Mouse (Mus musculus) heart, embryonic 11.5 days (tissue): ENCODE results near the gene a. TPM values are rescaled to one million over a fixed set of nuclear protein-coding genes. Genes with fewer than 3 reads are reported as not detected.

Experiments used
- ATAC-seq: fragments of 200-750 bp; cut with Nextera tagmentation; replicated peaks from 2 replicates; pipeline ENCODE4 v1.8.0; 2017; ENCODE audit warnings: moderate library complexity; ENCODE audit not compliant: insufficient number of reproducible peaks, low FRiP score, low TSS enrichment
- H3K27ac ChIP-seq: fragments of 300-500 bp; sonication (generic); 2 replicates; pipeline ENCODE4 v1.5.1; 2014; ENCODE audit warnings: mild to moderate bottlenecking, low read depth, low read length
- H3K27me3 ChIP-seq: fragments of 300-500 bp; sonication (generic); 2 replicates; pipeline ENCODE4 v1.6.1; 2014; ENCODE audit warnings: mild to moderate bottlenecking, low read length, mixed read lengths; ENCODE audit not compliant: control insufficient read depth, insufficient read depth
- H3K36me3 ChIP-seq: fragments of 300-500 bp; sonication (generic); 2 replicates; pipeline ENCODE4 v1.6.1; 2014; ENCODE audit warnings: mild to moderate bottlenecking, low read length, moderate library complexity, mixed read lengths; ENCODE audit not compliant: control insufficient read depth, insufficient read depth
- H3K4me1 ChIP-seq: fragments of 300-500 bp; sonication (generic); 2 replicates; pipeline ENCODE4 v1.6.1; 2014; ENCODE audit warnings: low read length; ENCODE audit not compliant: control insufficient read depth, insufficient read depth
- H3K4me2 ChIP-seq: fragments of 300-500 bp; sonication (generic); 2 replicates; pipeline ENCODE4 v1.6.1; 2014; ENCODE audit warnings: mild to moderate bottlenecking, moderate library complexity
- H3K4me3 ChIP-seq: fragments of 300-500 bp; sonication (generic); 2 replicates; pipeline ENCODE4 v1.5.1; 2014; ENCODE audit warnings: low read depth, low read length
- H3K9ac ChIP-seq: fragments of 300-500 bp; sonication (generic); 2 replicates; pipeline ENCODE4 v1.6.1; 2014; ENCODE audit warnings: mild to moderate bottlenecking, low read depth, low read length, moderate library complexity
- H3K9me3 ChIP-seq: fragments of 300-500 bp; sonication (generic); replicated peaks from 2 replicates; pipeline ENCODE4 v1.6.1; 2016; ENCODE audit warnings: low read length; ENCODE audit not compliant: control insufficient read depth
- whole genome bisulfite sequencing: fragments of 180-500 bp; shearing (Covaris S2); extraction: QIAGEN DNeasy Blood & Tissue Kit; methylation state at CpG from one replicate; pipeline ENCODE4 v1.1.7; 2014; ENCODE audit not compliant: insufficient replicate concordance; 5-methylcytosine and 5-hydroxymethylcytosine counted together
- polyA plus RNA-seq: library from polyadenylated mRNA; unstranded; fragments of >200 nt; fragmentation: Nextera tagmentation; extraction: Ambion mirVana; gene quantifications from 2 replicates; pipeline ENCODE4 v1.2.1, GENCODE M21; 2014

Gene a
- polyA plus RNA-seq, 1 experiment from 2014 or later, result 0.34 TPM

DNA sequence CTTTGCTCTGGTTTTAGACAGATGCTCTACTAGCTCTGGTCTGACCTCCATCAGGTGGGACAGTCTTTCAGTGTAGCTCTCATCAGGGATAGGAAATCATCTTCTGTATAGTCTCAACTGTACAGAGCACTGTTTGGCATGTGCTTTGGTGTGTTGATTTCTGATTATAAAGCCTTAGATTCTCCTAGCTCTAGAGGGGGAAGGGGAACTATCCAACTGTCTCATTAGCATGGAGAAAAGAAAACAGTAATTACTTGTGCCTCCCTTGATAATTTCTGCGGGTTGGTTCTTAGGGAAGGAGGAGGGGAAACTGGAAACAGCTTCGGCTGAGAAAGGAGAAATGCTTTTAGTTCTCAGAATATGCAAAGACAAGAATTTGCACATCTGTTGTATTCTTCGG, 25.9 kb downstream of the a start:
- H3K4me1 ChIP-seq, result peaks cover 46% of the 10 kb centered on the region
- H3K27ac ChIP-seq, result no peak overlapping the region
- 64% methylated on average over 3 of the region's 3 CpGs for WGBS

DNA sequence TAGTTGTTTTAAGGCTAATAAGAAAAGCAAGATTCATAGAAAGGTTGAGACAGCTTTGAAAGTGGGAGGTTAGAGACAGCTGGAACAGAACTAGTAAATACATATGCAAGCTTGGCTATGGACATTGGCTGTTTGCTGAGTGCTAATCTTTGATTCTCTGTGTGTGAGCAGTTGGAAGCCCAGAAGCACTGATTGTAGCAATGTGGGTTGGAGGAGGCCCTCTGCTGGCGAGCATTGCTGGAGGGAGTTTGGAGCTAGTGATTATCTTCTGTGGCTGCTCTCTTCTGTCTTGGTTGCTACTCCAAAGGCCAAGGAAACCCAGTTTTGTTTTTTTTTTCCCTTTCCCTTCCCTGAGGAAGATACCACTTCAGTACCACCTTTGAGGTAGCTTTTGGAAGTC, 26.6 kb downstream of the a start:
- Histone ChIP-seq H3K27ac (no peak overlapping the region), H3K4me3 (no peak overlapping the region), H3K36me3 (no peaks in the 10 kb centered on the region), H3K9me3 (no peaks in the 10 kb centered on the region), H3K27me3 (no peaks in the 10 kb centered on the region), H3K4me1 (peaks cover 46% of the 10 kb centered on the region), H3K4me2 (no peak overlapping the region), H3K9ac (no peak overlapping the region)
- ATAC-seq, result no peak
- WGBS, result 31% methylated on average over 1 of the region's 1 CpGs

More for the DNA sequence above, 25.9 kb downstream of the a start:
- Histone ChIP-seq H3K9me3 (no peaks in the 10 kb centered on the region), H3K4me3 (no peak overlapping the region), H3K9ac (no peak overlapping the region), H3K36me3 (no peaks in the 10 kb centered on the region), H3K27me3 (no peaks in the 10 kb centered on the region), H3K4me2 (no peak overlapping the region)
- ATAC-seq, result no peak

DNA sequence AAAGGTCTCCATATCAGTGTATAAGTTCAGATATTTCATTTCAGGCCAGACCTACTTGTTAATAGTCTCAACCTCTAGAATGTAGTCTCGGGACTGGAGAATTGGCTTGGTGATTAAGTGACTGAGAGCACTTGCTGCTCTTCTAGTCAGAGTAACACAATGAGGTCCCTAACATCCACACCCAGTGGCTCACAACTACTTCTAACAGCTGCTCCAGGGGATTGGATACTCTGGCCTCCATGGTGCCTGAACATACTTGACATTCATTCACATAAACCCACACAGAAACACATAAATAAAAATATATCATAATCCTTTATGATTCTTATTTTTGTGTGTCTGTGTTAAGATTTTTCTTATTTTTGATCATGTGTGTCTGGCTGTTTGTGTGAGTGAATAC, 27.4 kb downstream of the a start:
- Histone ChIP-seq H3K36me3 (no peaks in the 10 kb centered on the region), H3K9ac (no peak overlapping the region), H3K27ac (no peak overlapping the region), H3K4me2 (no peak overlapping the region), H3K27me3 (no peaks in the 10 kb centered on the region), H3K9me3 (no peaks in the 10 kb centered on the region), H3K4me1 (peaks cover 46% of the 10 kb centered on the region), H3K4me3 (no peak overlapping the region)
- no peak for ATAC-seq
- WGBS, result 60% methylated on average over 1 of the region's 1 CpGs

DNA sequence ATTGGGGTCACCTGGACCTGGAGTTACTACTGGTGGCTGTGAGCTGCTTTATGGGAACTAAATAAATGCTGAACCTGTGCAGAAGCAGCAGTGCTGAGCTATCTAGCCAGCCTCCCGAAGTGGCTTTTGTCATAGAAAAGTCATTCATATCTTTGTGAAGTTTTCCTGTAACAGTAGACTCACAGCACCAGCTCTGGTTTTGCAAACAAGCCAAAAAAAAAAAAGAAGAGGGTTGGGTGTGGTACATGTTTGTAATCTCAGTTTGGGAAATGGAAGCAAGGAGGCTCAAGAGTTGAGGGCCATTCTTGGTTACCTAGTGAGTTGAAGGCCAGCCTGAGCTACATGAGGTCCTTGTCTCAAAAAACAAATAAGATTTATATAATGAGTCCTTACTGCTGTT, 29.1 kb downstream of the a start:
- no peak overlapping the region for H3K9ac ChIP-seq
- ATAC-seq, result no peak
- H3K27ac ChIP-seq, result no peak overlapping the region
- 57% methylated on average over 1 of the region's 1 CpGs for WGBS
- peaks cover 46% of the 10 kb centered on the region for H3K4me1 ChIP-seq
- no peaks in the 10 kb centered on the region for H3K9me3 ChIP-seq
- no peak overlapping the region for H3K4me3 ChIP-seq
- H3K27me3 ChIP-seq, result no peaks in the 10 kb centered on the region
- no peaks in the 10 kb centered on the region for H3K36me3 ChIP-seq
- no peak overlapping the region for H3K4me2 ChIP-seq

DNA sequence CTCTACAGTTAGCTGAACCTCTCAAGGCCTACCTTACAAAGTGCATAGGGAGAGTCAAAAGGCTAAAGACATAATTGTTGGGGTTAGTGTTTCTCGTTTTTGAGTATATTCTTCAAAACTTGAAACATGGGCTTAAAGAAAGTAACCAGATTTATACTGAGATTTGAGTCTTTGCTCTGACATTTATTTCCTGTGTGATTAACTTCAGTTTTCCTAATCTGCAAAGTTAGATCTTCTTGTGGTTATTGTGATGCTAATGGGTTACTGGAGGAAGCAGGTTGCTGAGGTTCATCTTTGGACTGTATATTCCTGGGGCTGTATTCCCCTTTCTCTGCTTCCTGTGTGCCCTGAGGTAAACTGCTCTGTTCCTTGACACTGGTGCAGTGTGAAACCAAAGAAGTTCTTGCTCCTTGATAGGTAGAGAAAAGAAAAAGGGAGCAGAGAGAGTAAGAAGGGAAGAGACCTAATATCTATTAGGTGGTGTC, 34.9 kb downstream of the a start:
- H3K9ac ChIP-seq, result no peak overlapping the region
- no peak overlapping the region for H3K4me3 ChIP-seq
- no peak for ATAC-seq
- WGBS, result 80% methylated on average over 1 of the region's 1 CpGs
- no peak overlapping the region for H3K4me2 ChIP-seq
- H3K27me3 ChIP-seq, result no peaks in the 10 kb centered on the region
- peaks cover 4% of the 10 kb centered on the region for H3K4me1 ChIP-seq
- H3K36me3 ChIP-seq, result no peaks in the 10 kb centered on the region
- no peaks in the 10 kb centered on the region for H3K9me3 ChIP-seq
- no peak overlapping the region for H3K27ac ChIP-seq

DNA sequence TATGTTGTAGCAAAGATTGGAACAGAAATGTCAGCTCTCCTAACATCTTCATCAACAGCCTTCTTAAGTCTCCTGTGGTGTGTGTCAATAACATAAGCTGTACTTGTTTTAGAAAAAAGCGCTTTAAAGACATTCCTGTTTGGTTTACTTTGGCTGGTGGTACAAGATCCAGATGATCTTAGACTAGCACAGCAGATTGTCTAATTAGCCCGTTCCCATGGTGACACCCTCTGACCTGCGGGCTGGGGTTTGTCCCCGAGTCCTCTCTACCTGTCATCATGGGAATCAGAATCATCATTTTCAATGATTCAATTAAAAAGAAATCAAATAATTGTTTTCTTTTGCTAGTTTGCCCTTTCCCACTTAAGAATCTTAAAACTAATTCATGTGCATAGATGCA, 36.3 kb downstream of the a start:
- no peaks in the 10 kb centered on the region for H3K27me3 ChIP-seq
- H3K4me1 ChIP-seq, result peaks cover 5% of the 10 kb centered on the region
- H3K4me2 ChIP-seq, result no peak overlapping the region
- no peak overlapping the region for H3K4me3 ChIP-seq
- H3K36me3 ChIP-seq, result no peaks in the 10 kb centered on the region
- H3K9me3 ChIP-seq, result no peaks in the 10 kb centered on the region
- H3K27ac ChIP-seq, result no peak overlapping the region
- WGBS, result 83% methylated on average over 4 of the region's 4 CpGs
- no peak for ATAC-seq
- H3K9ac ChIP-seq, result no peak overlapping the region

DNA sequence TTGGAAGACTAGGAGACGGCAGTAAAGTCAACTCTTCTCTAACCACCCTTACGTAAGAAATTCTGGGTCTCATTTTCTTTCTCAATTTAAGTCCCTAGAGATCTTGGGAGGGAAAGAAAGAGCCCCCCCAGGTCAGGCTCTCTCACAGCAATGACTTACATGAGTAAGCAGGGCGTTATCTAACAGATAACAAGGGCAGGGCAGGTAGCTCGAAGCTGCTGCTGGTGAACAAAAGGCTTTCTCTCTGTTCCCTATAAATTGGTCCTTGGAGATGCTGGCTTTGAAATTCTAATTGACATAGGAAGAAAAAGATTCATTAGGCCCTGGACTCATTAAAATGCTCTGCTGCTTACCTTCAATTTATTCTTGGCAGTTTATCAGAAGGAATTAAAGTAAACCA, 41.3 kb downstream of the a start:
- no peak overlapping the region for H3K4me2 ChIP-seq
- WGBS, result 47% methylated on average over 4 of the region's 4 CpGs
- no peak for ATAC-seq
- no peaks in the 10 kb centered on the region for H3K9me3 ChIP-seq
- peaks cover 7% of the 10 kb centered on the region for H3K4me1 ChIP-seq
- H3K4me3 ChIP-seq, result no peak overlapping the region
- H3K9ac ChIP-seq, result no peak overlapping the region
- no peak overlapping the region for H3K27ac ChIP-seq
- H3K27me3 ChIP-seq, result no peaks in the 10 kb centered on the region
- H3K36me3 ChIP-seq, result no peaks in the 10 kb centered on the region

DNA sequence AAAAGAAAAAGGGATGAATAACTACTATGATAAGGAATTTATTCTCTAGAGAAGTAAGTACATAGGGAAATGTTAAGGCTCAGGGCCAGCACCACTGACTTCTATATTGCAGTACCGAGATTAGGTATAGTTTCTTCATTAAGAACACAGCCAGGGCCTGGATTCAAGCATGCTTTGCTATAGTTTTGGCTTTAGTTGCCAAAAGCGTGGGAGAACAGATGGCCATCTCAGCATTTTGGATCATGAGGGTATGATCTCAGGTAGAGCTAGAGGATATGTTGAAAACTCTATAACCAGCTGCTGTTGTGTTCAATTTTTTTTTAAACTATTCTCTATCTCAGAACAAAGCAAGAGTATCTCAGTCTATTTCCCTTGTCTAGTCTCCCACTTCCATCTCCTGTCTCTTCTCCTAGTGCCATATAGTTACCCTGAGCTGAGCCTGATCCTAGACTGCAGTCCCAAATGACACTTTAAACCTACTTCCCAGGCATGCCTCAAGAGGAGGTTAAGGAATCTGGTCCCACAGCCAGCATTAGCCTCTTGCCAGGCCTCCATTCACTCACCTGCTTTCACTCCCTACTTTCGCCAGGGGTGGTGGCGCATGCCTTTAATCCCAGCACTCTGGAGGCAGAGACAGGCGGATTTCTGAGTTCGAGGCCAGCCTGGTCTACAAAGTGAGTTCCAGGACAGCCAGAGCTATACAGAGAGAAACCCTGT, 43.1 kb downstream of the a start:
- Histone ChIP-seq H3K27ac (no peak overlapping the region), H3K9me3 (no peaks in the 10 kb centered on the region), H3K9ac (no peak overlapping the region), H3K4me2 (no peak overlapping the region), H3K36me3 (no peaks in the 10 kb centered on the region), H3K4me1 (peaks cover 7% of the 10 kb centered on the region), H3K4me3 (no peak overlapping the region), H3K27me3 (no peaks in the 10 kb centered on the region)
- 93% methylated on average over 6 of the region's 6 CpGs for WGBS
- no peak for ATAC-seq

DNA sequence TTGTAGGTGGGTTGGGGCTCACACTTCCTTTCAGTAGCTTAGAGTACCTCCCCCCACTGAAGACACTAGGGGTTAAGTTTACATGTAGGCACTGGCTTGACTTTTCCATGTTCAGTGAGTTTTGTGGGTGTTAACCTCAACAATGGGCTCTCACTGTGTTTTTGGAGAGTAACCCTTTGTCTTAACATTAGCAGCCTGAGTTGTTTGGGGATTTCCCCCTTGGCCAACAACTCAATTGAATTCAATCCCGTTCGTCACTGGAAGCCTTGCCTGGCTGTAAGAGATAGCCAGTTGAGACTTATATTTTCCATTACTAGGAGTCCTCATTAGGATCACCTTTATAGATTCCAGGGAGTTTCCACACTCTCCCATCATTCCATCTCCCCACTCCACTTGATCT, 45.3 kb downstream of the a start:
- Histone ChIP-seq H3K4me2 (no peak overlapping the region), H3K27me3 (no peaks in the 10 kb centered on the region), H3K4me3 (no peak overlapping the region), H3K9me3 (no peaks in the 10 kb centered on the region), H3K9ac (no peak overlapping the region), H3K27ac (no peak overlapping the region), H3K36me3 (no peaks in the 10 kb centered on the region), H3K4me1 (peaks cover 5% of the 10 kb centered on the region)
- WGBS, result 93% methylated on average over 2 of the region's 2 CpGs
- no peak for ATAC-seq
